Mouse (Mus musculus) kidney, postnatal 0 days (tissue): ENCODE measurements around the gene Utp11. TPM values are rescaled to one million over a fixed set of nuclear protein-coding genes. Genes with fewer than 3 reads are reported as not detected.

Experiments used
- ATAC-seq: fragments of 200-750 bp; cut with Nextera tagmentation; replicated peaks from 2 replicates; pipeline ENCODE4 v1.8.0; 2017; ENCODE audit warnings: low read depth, moderate number of reproducible peaks, moderate TSS enrichment, moderate library complexity; ENCODE audit not compliant: low FRiP score
- DNase-seq: peaks from one replicate; pipeline ENCODE4 v3.0.0-alpha.2; 2016; ENCODE audit warnings: low spot score
- H3K27ac ChIP-seq: fragments of 300-500 bp; sonication (generic); 2 replicates; pipeline ENCODE4 v1.5.1; 2014; ENCODE audit warnings: mild to moderate bottlenecking
- H3K27me3 ChIP-seq: fragments of 300-500 bp; sonication (generic); 2 replicates; pipeline ENCODE4 v1.6.1; 2014; ENCODE audit warnings: low read length, mixed read lengths; ENCODE audit not compliant: insufficient read depth
- H3K36me3 ChIP-seq: fragments of 300-500 bp; sonication (generic); 2 replicates; pipeline ENCODE4 v1.6.1; 2014; ENCODE audit warnings: low read length, mixed read lengths; ENCODE audit not compliant: insufficient read depth
- H3K4me1 ChIP-seq: fragments of 300-500 bp; sonication (generic); replicated peaks from 2 replicates; pipeline ENCODE4 v1.6.1; 2014; ENCODE audit warnings: antibody characterized with exemption, low read length, mixed read lengths; ENCODE audit not compliant: insufficient read depth
- H3K4me2 ChIP-seq: fragments of 300-500 bp; sonication (generic); 2 replicates; pipeline ENCODE4 v1.6.1; 2014; ENCODE audit warnings: mild to moderate bottlenecking, low read length, moderate library complexity, mixed read lengths
- H3K4me3 ChIP-seq: fragments of 300-500 bp; sonication (generic); replicated peaks from 2 replicates; pipeline ENCODE4 v1.5.1; 2014; ENCODE audit warnings: low read depth, low read length
- H3K9ac ChIP-seq: fragments of 300-500 bp; sonication (generic); 2 replicates; pipeline ENCODE4 v1.6.1; 2014; ENCODE audit warnings: low read depth, low read length
- H3K9me3 ChIP-seq: fragments of 300-500 bp; sonication (generic); replicated peaks from 2 replicates; pipeline ENCODE4 v1.6.1; 2016; ENCODE audit warnings: low read length, inconsistent platforms, mixed read lengths
- CTCF ChIP-seq: IDR thresholded peaks from 2 replicates; pipeline ENCODE4 v1.5.1; 2016; ENCODE audit warnings: antibody characterized with exemption, low read depth, mild to moderate bottlenecking, moderate library complexity
- WGBS: fragments of 180-500 bp; shearing (Covaris S2); extraction: QIAGEN DNeasy Blood & Tissue Kit; methylation state at CpG from one replicate; pipeline ENCODE4 v1.1.7; 2014; 5-methylcytosine and 5-hydroxymethylcytosine counted together
- microRNA counts: library from miRNA; unstranded; fragments of <30 nt; microRNA quantifications from one replicate; lab custom pipeline; 2015
- microRNA-seq: library from miRNA; unstranded; fragments of <30 nt; microRNA quantifications from one replicate; pipeline ENCODE4, GENCODE M21; 2016
- polyA plus RNA-seq: library from polyadenylated mRNA; unstranded; fragments of >200 nt; fragmentation: Nextera tagmentation; extraction: Ambion mirVana; gene quantifications from 2 replicates; pipeline ENCODE4 v1.2.1, GENCODE M21; 2015

Gene Utp11
- polyA plus RNA-seq, 1 experiment from 2014 or later, result 61.8 TPM

- no peaks in the 10 kb centered on the region for H3K27me3 ChIP-seq
- no peaks in the 10 kb centered on the region for H3K36me3 ChIP-seq
- no peak overlapping the region for H3K27ac ChIP-seq
- 25% methylated on average over 4 of the region's 4 CpGs for WGBS
- no peak overlapping the region for H3K4me3 ChIP-seq
- H3K4me2 ChIP-seq, result no peak overlapping the region
- no peak for TF ChIP-seq CTCF
- ATAC-seq, result no peak
- DNase-seq, result no peak
- no peaks in the 10 kb centered on the region for H3K4me1 ChIP-seq
- H3K9me3 ChIP-seq, result no peaks in the 10 kb centered on the region
- H3K9ac ChIP-seq, result no peak overlapping the region
Observed at GRCm38 (mm10) chr4:124631456-124631855, 61.9 kb downstream of the Utp11 start.

MicroRNAs within 50 kb of the gene (microRNA counts, 519-probe panel; counts per million panel counts)
- microRNA mmu-miR-697 (lab: Ali Mortazavi, UCI), result 330 counts per million, percentile 68 among the panel's probes with 10 or more counts

Small RNA genes within 50 kb of the gene (microRNA-seq; reads per million reads assigned to microRNA genes)
- not detected for gene Gm24721
- gene Mir697, result not detected

Other genes with a start within 250 kb of the Utp11 start
- gene 3100002H09Rik, start 82.8 kb downstream of the Utp11 start, polyA plus RNA-seq, result not detected in 2 replicates
- 0.43 and 0.57 TPM in 2 replicates for gene Pou3f1, start 36.8 kb downstream of the Utp11 start, polyA plus RNA-seq
- 9.4 and 10.0 TPM in 2 replicates for gene Fhl3, start 7.1 kb upstream of the Utp11 start, polyA plus RNA-seq
- gene Sf3a3, start 21.2 kb upstream of the Utp11 start, polyA plus RNA-seq, result 92.4 and 103 TPM in 2 replicates
- 21.8 and 27.0 TPM in 2 replicates for gene Inpp5b, start 48.2 kb upstream of the Utp11 start, polyA plus RNA-seq
- gene Mtf1, start 108.5 kb upstream of the Utp11 start, polyA plus RNA-seq, result 11.3 and 14.8 TPM in 2 replicates
- 35.1 and 39.2 TPM in 2 replicates for gene Yrdc, start 157.1 kb upstream of the Utp11 start, polyA plus RNA-seq
- 65.1 and 80.9 TPM in 2 replicates for gene 1110065P20Rik, start 157.6 kb upstream of the Utp11 start, polyA plus RNA-seq
- 0.34 and 0.36 TPM in 2 replicates for gene Maneal, start 168.6 kb upstream of the Utp11 start, polyA plus RNA-seq
- not detected in 2 replicates for gene Epha10, start 187.3 kb upstream of the Utp11 start, polyA plus RNA-seq
- 7.4 and 8.3 TPM in 2 replicates for gene 9930104L06Rik, start 243.4 kb upstream of the Utp11 start, polyA plus RNA-seq
- 42.8 and 53.9 TPM in 2 replicates for gene Cdca8, start 245.7 kb upstream of the Utp11 start, polyA plus RNA-seq